Mouse (Mus musculus) erythroblast, embryonic 14.5 days (primary cell): ENCODE measurements around the gene Prpf40b.

Experiments
- GATA1 ChIP-seq: IDR thresholded peaks from 2 replicates; pipeline ENCODE4 v1.6.1; 2012; ENCODE audit warnings: low read length, inconsistent platforms, mixed read lengths
- TAL1 ChIP-seq: IDR thresholded peaks from 3 replicates; pipeline ENCODE4 v1.6.1; 2012; ENCODE audit warnings: low read length, inconsistent platforms, mixed read lengths

- no peak for TF ChIP-seq GATA1
- TF ChIP-seq TAL1 = no peak
Measured at GRCm38 (mm10) chr15:99320978-99321377, 26.1 kb downstream of the Prpf40b start.
